Mouse (Mus musculus) thymus, postnatal 36 days (tissue): ENCODE results near the gene Serpina3f.

Source experiments
- DNase-seq, 2 experiments: peaks; one replicate each; pipeline ENCODE4 v3.0.0; 2022; ENCODE audit warnings: mixed read lengths in 2 of 2

Serpina3f gene

DNA sequence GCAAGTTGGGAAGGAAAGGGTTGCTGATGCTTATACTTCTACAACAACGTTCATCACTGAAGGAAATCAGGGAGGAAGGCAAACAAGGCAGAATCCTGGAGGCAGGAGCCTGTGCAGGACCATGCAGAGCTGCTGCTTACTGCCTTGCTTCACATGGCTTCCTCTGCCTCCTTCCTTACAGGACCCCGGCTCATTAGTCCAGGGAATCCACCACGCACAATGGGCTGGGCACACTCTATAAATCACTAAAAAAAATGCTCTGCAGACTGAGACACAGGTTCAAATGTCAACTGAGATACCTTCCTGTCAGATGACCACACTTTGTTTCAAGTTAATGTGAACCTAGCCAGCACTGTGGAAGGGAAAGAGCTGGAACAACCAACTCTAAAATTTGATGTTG is 46.7 kb downstream of the Serpina3f start:
- DNase-seq = no peak

DNA sequence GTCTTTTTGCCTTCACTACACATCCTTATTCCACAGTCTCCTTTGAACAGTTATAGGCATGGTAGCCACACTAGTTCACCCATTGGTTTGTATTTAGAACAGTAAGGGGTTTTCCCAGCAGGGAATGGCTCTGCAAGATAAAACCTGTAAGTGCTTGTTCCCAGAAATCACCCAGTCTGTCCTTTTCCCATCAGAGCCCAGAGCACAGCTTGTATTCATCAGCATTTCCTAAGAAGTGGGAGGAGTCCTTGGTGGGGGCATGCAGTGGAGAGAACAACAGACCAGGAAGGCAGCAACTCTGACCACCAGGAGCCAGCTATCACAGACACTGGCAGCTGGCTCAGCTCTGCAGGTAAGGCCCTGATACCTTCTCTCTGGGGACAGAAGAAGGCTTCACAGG is 48.5 kb downstream of the Serpina3f start, which contains the start of gene Serpina3i:
Serpina3i (plus strand) TSS at position 260 of the 400 bp plus-strand sequence.
- no peak for DNase-seq

DNA sequence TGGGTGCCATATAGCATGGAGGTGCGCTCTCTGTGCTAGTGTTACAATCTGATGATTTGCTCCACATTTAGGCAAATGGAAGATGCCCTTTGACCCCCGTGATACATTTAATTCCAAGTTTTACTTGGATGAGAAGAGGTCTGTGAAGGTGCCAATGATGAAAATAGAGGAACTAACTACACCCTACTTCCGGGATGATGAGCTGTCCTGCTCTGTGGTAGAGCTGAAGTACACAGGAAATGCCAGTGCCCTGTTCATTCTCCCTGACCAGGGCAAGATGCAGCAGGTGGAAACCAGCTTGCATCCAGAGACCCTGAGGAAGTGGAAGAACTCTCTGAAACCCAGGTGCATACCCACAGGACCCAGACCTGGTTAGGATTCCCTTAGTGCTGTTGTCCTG is 52.0 kb downstream of the Serpina3f start:
- no peak for DNase-seq
